Mouse (Mus musculus) liver, adult 2 months (tissue): ENCODE data around the gene Acnat1.

ENCODE experiments used
- CTCF ChIP-seq: fragments of 200-500 bp; IDR thresholded peaks from 2 replicates; pipeline ENCODE4 v1.5.1; 2011; ENCODE audit warnings: low read depth, low read length, control low read depth
- POLR2A ChIP-seq: fragments of 200-500 bp; IDR thresholded peaks from 2 replicates; pipeline ENCODE4 v1.6.1; 2011; ENCODE audit warnings: low read length, control low read depth; ENCODE audit not compliant: insufficient read depth; ENCODE audit errors: extremely low read depth

DNA sequence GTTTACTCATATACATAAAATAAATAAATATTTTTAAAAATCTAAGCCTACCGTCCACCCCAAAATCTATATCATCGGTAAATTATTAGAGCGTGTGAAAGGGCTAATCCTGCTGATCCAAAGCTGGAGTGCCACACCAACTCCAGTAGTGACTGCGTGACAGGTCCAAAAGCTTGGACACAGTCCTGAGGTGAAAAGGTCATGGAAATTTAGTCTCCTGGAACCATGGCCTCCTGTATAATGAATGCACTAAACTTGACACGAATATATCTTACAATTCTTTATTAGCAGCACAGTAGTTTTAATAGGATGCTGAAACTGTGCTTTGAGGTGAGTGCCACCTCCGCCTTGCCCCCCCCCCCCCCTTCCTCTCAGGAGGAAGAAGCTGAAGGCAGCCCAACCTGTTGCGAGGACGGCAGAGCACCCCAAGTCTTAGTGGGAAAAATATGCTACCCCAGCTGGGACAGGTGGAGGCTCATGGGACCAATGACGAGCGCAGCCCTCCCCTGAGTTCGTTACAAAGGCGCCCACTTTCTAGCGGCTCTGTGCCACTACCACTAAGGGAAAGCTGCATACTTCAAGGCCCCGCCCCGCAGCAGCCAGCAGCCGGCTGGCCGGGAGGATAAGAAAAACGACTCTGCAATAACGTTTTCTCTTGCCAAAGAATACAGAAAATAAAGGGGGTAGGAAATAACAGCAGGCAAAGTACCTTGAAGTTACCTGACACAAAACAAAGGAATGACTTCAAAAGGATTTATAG is 4.6 kb upstream of the Acnat1 start:
- no peak for TF ChIP-seq CTCF
- no peak for TF ChIP-seq POLR2A
